Mouse (Mus musculus): ENCODE measurements around the gene Iffo1. TPM values are rescaled to one million over a fixed set of nuclear protein-coding genes. Genes with fewer than 3 reads are reported as not detected.

Gene Iffo1
- polyA plus RNA-seq, 1 experiment from 2014 or later: 7.0 TPM

DNA sequence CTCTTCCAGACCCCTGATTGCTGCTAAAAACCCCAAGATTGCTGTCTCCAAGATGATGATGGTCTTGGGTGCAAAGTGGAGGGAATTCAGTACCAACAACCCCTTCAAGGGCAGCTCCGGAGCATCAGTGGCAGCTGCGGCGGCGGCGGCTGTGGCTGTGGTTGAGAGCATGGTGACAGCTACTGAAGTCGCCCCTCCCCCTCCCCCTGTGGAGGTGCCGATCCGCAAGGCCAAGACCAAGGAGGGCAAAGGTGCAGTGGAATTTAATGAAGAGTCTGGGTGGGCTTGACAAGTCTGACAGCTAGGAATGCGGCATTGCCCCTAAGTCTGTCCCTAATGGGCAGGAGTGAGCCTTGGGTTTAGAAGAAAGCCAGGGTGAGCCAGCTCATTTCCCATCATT is 43.6 kb upstream of the Iffo1 start:
- WGBS: 86% methylated on average over 9 of the region's 9 CpGs

GRCm38 (mm10) chr6:125104223-125104622 is 40.8 kb upstream of the Iffo1 start:
- Histone ChIP-seq H3K9ac (ENCODE audit: low read depth, low read length) (no peak overlapping the region), H3K9me3 (ENCODE audit: control insufficient read depth, low read length) (no peaks in the 10 kb centered on the region; the same call in 1 of the 2 replicates), H3K27me3 (ENCODE audit: control insufficient read depth, insufficient read depth, low read length) (no peaks in the 10 kb centered on the region), H3K4me1 (ENCODE audit: control insufficient read depth, insufficient read depth, low read length) (peaks cover 14% of the 10 kb centered on the region), H3K4me3 (ENCODE audit: low read length) (no peak overlapping the region), H3K36me3 (ENCODE audit: control insufficient read depth, insufficient read depth, low read length) (peaks cover 98% of the 10 kb centered on the region), H3K4me2 (replicated peaks; ENCODE audit: low read depth, low read length) (no peak overlapping the region), H3K27ac (ENCODE audit: low read depth, low read length) (no peak overlapping the region)
- no peak for ATAC-seq (ENCODE audit: low FRiP score, low TSS enrichment)
- WGBS: 93% methylated on average over 4 of the region's 4 CpGs

More for the DNA sequence above, 43.6 kb upstream of the Iffo1 start:
- ATAC-seq (ENCODE audit: low FRiP score, low TSS enrichment): no peak
- Histone ChIP-seq H3K27me3 (ENCODE audit: control insufficient read depth, insufficient read depth, low read length) (no peaks in the 10 kb centered on the region), H3K4me1 (ENCODE audit: control insufficient read depth, insufficient read depth, low read length) (peaks cover 31% of the 10 kb centered on the region), H3K27ac (ENCODE audit: low read depth, low read length) (no peak overlapping the region), H3K9me3 (ENCODE audit: control insufficient read depth, low read length) (no peaks in the 10 kb centered on the region), H3K9ac (ENCODE audit: low read depth, low read length) (no peak overlapping the region), H3K36me3 (ENCODE audit: control insufficient read depth, insufficient read depth, low read length) (peaks cover 81% of the 10 kb centered on the region), H3K4me3 (ENCODE audit: low read length) (no peak overlapping the region), H3K4me2 (replicated peaks; ENCODE audit: low read depth, low read length) (no peak overlapping the region)

GRCm38 (mm10) chr6:125107705-125108104 is 37.3 kb upstream of the Iffo1 start:
- no peak overlapping the region for H3K4me2 ChIP-seq (replicated peaks; ENCODE audit: low read depth, low read length)
- 96% methylated on average over 2 of the region's 2 CpGs for WGBS
- no peak overlapping the region for H3K4me3 ChIP-seq (ENCODE audit: low read length)
- no peak overlapping the region for H3K9ac ChIP-seq (ENCODE audit: low read depth, low read length)
- no peak overlapping the region for H3K27ac ChIP-seq (ENCODE audit: low read depth, low read length)
- H3K9me3 ChIP-seq (ENCODE audit: control insufficient read depth, low read length): no peaks in the 10 kb centered on the region; the same call in 1 of the 2 replicates
- no peaks in the 10 kb centered on the region for H3K27me3 ChIP-seq (ENCODE audit: control insufficient read depth, insufficient read depth, low read length)
- ATAC-seq (ENCODE audit: low FRiP score, low TSS enrichment): no peak
- peaks cover 98% of the 10 kb centered on the region for H3K36me3 ChIP-seq (ENCODE audit: control insufficient read depth, insufficient read depth, low read length)
- H3K4me1 ChIP-seq (ENCODE audit: control insufficient read depth, insufficient read depth, low read length): no peaks in the 10 kb centered on the region

DNA sequence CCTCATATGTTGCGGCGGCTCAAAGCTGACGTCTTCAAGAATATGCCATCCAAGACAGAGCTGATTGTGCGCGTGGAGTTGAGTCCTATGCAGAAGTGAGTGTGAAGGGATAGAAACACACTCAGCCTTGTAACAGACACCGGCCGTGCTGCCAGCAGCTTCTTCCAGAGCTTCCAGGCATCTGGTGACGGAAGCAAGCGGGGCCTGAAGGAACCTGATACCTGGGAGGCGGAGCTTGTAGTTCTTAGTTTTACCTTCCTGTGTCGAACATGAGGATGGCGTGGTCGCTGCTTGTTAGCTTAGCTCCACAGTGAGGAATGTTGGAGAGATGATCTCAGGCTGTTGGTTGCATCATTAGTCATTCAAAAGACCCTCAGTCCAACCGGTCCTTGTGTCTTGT is 35.7 kb upstream of the Iffo1 start:
- WGBS: 75% methylated on average over 14 of the region's 14 CpGs
- no peak for ATAC-seq (ENCODE audit: low FRiP score, low TSS enrichment)

GRCm38 (mm10) chr6:125110927-125111326 is 34.1 kb upstream of the Iffo1 start:
- Histone ChIP-seq H3K36me3 (ENCODE audit: control insufficient read depth, insufficient read depth, low read length) (peaks cover 98% of the 10 kb centered on the region), H3K4me1 (ENCODE audit: control insufficient read depth, insufficient read depth, low read length) (no peaks in the 10 kb centered on the region), H3K9ac (ENCODE audit: low read depth, low read length) (no peak overlapping the region), H3K27me3 (ENCODE audit: control insufficient read depth, insufficient read depth, low read length) (no peaks in the 10 kb centered on the region), H3K4me3 (ENCODE audit: low read length) (no peak overlapping the region), H3K27ac (ENCODE audit: low read depth, low read length) (no peak overlapping the region), H3K9me3 (ENCODE audit: control insufficient read depth, low read length) (no peaks in the 10 kb centered on the region; the same call in 1 of the 2 replicates), H3K4me2 (replicated peaks; ENCODE audit: low read depth, low read length) (no peak overlapping the region)
- no peak for ATAC-seq (ENCODE audit: low FRiP score, low TSS enrichment)
- 88% methylated on average over 7 of the region's 7 CpGs for WGBS

More for the DNA sequence above, 35.7 kb upstream of the Iffo1 start:
- Histone ChIP-seq H3K4me2 (replicated peaks; ENCODE audit: low read depth, low read length) (no peak overlapping the region), H3K27me3 (ENCODE audit: control insufficient read depth, insufficient read depth, low read length) (no peaks in the 10 kb centered on the region), H3K36me3 (ENCODE audit: control insufficient read depth, insufficient read depth, low read length) (peaks cover 99% of the 10 kb centered on the region), H3K9me3 (ENCODE audit: control insufficient read depth, low read length) (no peaks in the 10 kb centered on the region; the same call in 1 of the 2 replicates), H3K9ac (ENCODE audit: low read depth, low read length) (no peak overlapping the region), H3K4me3 (ENCODE audit: low read length) (no peak overlapping the region), H3K27ac (ENCODE audit: low read depth, low read length) (no peak overlapping the region), H3K4me1 (ENCODE audit: control insufficient read depth, insufficient read depth, low read length) (no peaks in the 10 kb centered on the region)

- no peak for ATAC-seq (ENCODE audit: low FRiP score, low TSS enrichment)
- H3K27me3 ChIP-seq (ENCODE audit: control insufficient read depth, insufficient read depth, low read length): no peaks in the 10 kb centered on the region
- H3K4me1 ChIP-seq (ENCODE audit: control insufficient read depth, insufficient read depth, low read length): no peaks in the 10 kb centered on the region
- 95% methylated on average over 11 of the region's 11 CpGs for WGBS
- no peak overlapping the region for H3K4me2 ChIP-seq (replicated peaks; ENCODE audit: low read depth, low read length)
- H3K9me3 ChIP-seq (ENCODE audit: control insufficient read depth, low read length): no peaks in the 10 kb centered on the region; the same call in 1 of the 2 replicates
- H3K36me3 ChIP-seq (ENCODE audit: control insufficient read depth, insufficient read depth, low read length): peaks cover 98% of the 10 kb centered on the region
- H3K9ac ChIP-seq (ENCODE audit: low read depth, low read length): no peak overlapping the region
- H3K4me3 ChIP-seq (ENCODE audit: low read length): no peak overlapping the region
- no peak overlapping the region for H3K27ac ChIP-seq (ENCODE audit: low read depth, low read length)
Measured at GRCm38 (mm10) chr6:125112553-125112952, 32.5 kb upstream of the Iffo1 start.

DNA sequence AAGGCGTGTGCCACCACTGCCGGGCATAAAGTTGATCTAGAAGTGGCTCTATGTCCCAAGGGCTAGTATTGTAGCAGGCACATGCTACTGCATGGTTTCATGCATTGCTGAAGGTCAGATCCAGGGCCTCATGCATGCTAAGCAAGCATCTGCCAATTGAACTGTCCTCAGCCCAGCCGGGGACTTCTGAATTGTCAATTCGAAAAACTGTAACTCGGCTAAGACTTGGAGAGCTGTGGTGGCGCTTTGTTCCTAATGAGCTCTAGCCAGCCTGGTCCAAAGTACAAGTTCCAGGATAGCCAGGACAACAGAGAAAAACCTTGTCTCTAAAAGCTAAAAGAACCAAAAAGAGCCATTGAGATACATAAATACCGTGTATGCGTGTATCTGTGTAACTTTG is 25.7 kb upstream of the Iffo1 start:
- Histone ChIP-seq H3K9me3 (ENCODE audit: control insufficient read depth, low read length) (no peaks in the 10 kb centered on the region), H3K4me2 (replicated peaks; ENCODE audit: low read depth, low read length) (no peak overlapping the region), H3K4me3 (ENCODE audit: low read length) (no peak overlapping the region), H3K9ac (ENCODE audit: low read depth, low read length) (no peak overlapping the region), H3K27me3 (ENCODE audit: control insufficient read depth, insufficient read depth, low read length) (no peaks in the 10 kb centered on the region), H3K4me1 (ENCODE audit: control insufficient read depth, insufficient read depth, low read length) (no peaks in the 10 kb centered on the region), H3K27ac (ENCODE audit: low read depth, low read length) (no peak overlapping the region), H3K36me3 (ENCODE audit: control insufficient read depth, insufficient read depth, low read length) (peaks cover 98% of the 10 kb centered on the region)
- ATAC-seq (ENCODE audit: low FRiP score, low TSS enrichment): no peak
- WGBS: 94% methylated on average over 8 of the region's 8 CpGs

GRCm38 (mm10) chr6:125128724-125129123 is 16.3 kb upstream of the Iffo1 start:
- 89% methylated on average over 12 of the region's 12 CpGs for WGBS
- ATAC-seq (ENCODE audit: low FRiP score, low TSS enrichment): no peak
- H3K4me2 ChIP-seq (replicated peaks; ENCODE audit: low read depth, low read length): no peak overlapping the region
- H3K4me1 ChIP-seq (ENCODE audit: control insufficient read depth, insufficient read depth, low read length): 0 out of 2 replicates have a peak, but pooled peaks cover 5% of the 10 kb centered on the region
- H3K9ac ChIP-seq (ENCODE audit: low read depth, low read length): no peak overlapping the region
- no peak overlapping the region for H3K4me3 ChIP-seq (ENCODE audit: low read length)
- no peak overlapping the region for H3K27ac ChIP-seq (ENCODE audit: low read depth, low read length)
- H3K27me3 ChIP-seq (ENCODE audit: control insufficient read depth, insufficient read depth, low read length): no peaks in the 10 kb centered on the region
- H3K9me3 ChIP-seq (ENCODE audit: control insufficient read depth, low read length): no peaks in the 10 kb centered on the region
- peaks cover 76% of the 10 kb centered on the region for H3K36me3 ChIP-seq (ENCODE audit: control insufficient read depth, insufficient read depth, low read length)

GRCm38 (mm10) chr6:125129710-125130402 is 15.2 kb upstream of the Iffo1 start:
- no peaks in the 10 kb centered on the region for H3K27me3 ChIP-seq (ENCODE audit: control insufficient read depth, insufficient read depth, low read length)
- WGBS: 94% methylated on average over 20 of the region's 20 CpGs

More at GRCm38 (mm10) chr6:125129710-125130402, 15.2 kb upstream of the Iffo1 start:
- no peak overlapping the region for H3K9ac ChIP-seq (ENCODE audit: low read depth, low read length)
- peaks cover 76% of the 10 kb centered on the region for H3K36me3 ChIP-seq (ENCODE audit: control insufficient read depth, insufficient read depth, low read length)
- no peak overlapping the region for H3K27ac ChIP-seq (ENCODE audit: low read depth, low read length)
- no peaks in the 10 kb centered on the region for H3K9me3 ChIP-seq (ENCODE audit: control insufficient read depth, low read length)
- no peak overlapping the region for H3K4me3 ChIP-seq (ENCODE audit: low read length)
- H3K4me1 ChIP-seq (ENCODE audit: control insufficient read depth, insufficient read depth, low read length): 0 out of 2 replicates have a peak, but pooled peaks cover 5% of the 10 kb centered on the region
- ATAC-seq (ENCODE audit: low FRiP score, low TSS enrichment): no peak
- H3K4me2 ChIP-seq (replicated peaks; ENCODE audit: low read depth, low read length): no peak overlapping the region

Data from kidney, embryonic 14.5 days (tissue).